Mouse (Mus musculus) liver, adult 2 months (tissue): ENCODE measurements at regions not wholly inside any gene's neighbourhood (a gene's known extent, or its start where the extent isn't known, plus 50 kb on each side); places are given as distances from the start of the nearest gene placed in this dataset.

Experiments
- DNase-seq: peaks from one replicate; pipeline ENCODE4 v3.0.0-alpha.2; 2011; ENCODE audit warnings: low read depth, low spot score; ENCODE audit errors: extremely low read depth
- H3K27ac ChIP-seq: fragments of 200-500 bp; replicated peaks from 2 replicates; pipeline ENCODE4 v1.5.1; 2012; ENCODE audit warnings: low read depth, mild to moderate bottlenecking, control low read depth, inconsistent platforms, low read length; ENCODE audit not compliant: insufficient read depth
- H3K27me3 ChIP-seq: fragments of 200-500 bp; 2 replicates; pipeline ENCODE4 v1.6.1; 2012; ENCODE audit warnings: mild to moderate bottlenecking, moderate library complexity, low read length, inconsistent platforms; ENCODE audit not compliant: control insufficient read depth, insufficient read depth
- H3K36me3 ChIP-seq: fragments of 200-500 bp; 2 replicates; pipeline ENCODE4 v1.6.1; 2012; ENCODE audit warnings: low read length, inconsistent platforms; ENCODE audit not compliant: control insufficient read depth, insufficient read depth
- H3K4me1 ChIP-seq: fragments of 200-500 bp; 2 replicates; pipeline ENCODE4 v1.6.1; 2011; ENCODE audit warnings: low read length; ENCODE audit not compliant: control insufficient read depth, insufficient read depth
- H3K4me3 ChIP-seq: fragments of 200-500 bp; 2 replicates; pipeline ENCODE4 v1.5.1; 2011; ENCODE audit warnings: low read depth, mild to moderate bottlenecking, control low read depth, low read length, moderate library complexity; ENCODE audit not compliant: insufficient read depth
- H3K79me2 ChIP-seq: fragments of 200-500 bp; 2 replicates; pipeline ENCODE4 v1.6.1; 2012; ENCODE audit warnings: inconsistent platforms, mild to moderate bottlenecking, low read length, moderate library complexity; ENCODE audit not compliant: control insufficient read depth, insufficient read depth
- H3K9ac ChIP-seq: fragments of 200-500 bp; 2 replicates; pipeline ENCODE4 v1.6.1; 2012; ENCODE audit warnings: low read depth, mild to moderate bottlenecking, control low read depth, inconsistent platforms, low read length
- CTCF ChIP-seq: fragments of 200-500 bp; IDR thresholded peaks from 2 replicates; pipeline ENCODE4 v1.5.1; 2011; ENCODE audit warnings: low read depth, low read length, control low read depth
- POLR2A ChIP-seq: fragments of 200-500 bp; IDR thresholded peaks from 2 replicates; pipeline ENCODE4 v1.6.1; 2011; ENCODE audit warnings: low read length, control low read depth; ENCODE audit not compliant: insufficient read depth; ENCODE audit errors: extremely low read depth
- WGBS: fragments of 180-500 bp; shearing (Covaris S2); methylation state at CpG from one replicate; pipeline ENCODE4 v1.1.7; 2018; 5-methylcytosine and 5-hydroxymethylcytosine counted together

- no peaks in the 10 kb centered on the region for H3K79me2 ChIP-seq
- no peak overlapping the region for H3K9ac ChIP-seq
- TF ChIP-seq POLR2A (no peak), CTCF (no peak)
- H3K4me3 ChIP-seq = no peak overlapping the region
- H3K27ac ChIP-seq = no peak overlapping the region
- H3K27me3 ChIP-seq = no peaks in the 10 kb centered on the region
- H3K4me1 ChIP-seq = no peaks in the 10 kb centered on the region
- 73% methylated on average over 11 of the region's 11 CpGs for WGBS
- DNase-seq = no peak
- no peaks in the 10 kb centered on the region for H3K36me3 ChIP-seq
These were observed 72.6 kb upstream of the Kif2a start for GRCm38 (mm10) chr13:107094487-107094886.

GRCm38 (mm10) chr13:107093683-107094082 lies 71.8 kb upstream of the Kif2a start:
- no peaks in the 10 kb centered on the region for H3K4me1 ChIP-seq

GRCm38 (mm10) chr13:107088198-107088597 lies 66.3 kb upstream of the Kif2a start:
- Histone ChIP-seq H3K36me3 (no peaks in the 10 kb centered on the region), H3K27ac (no peak overlapping the region), H3K79me2 (no peaks in the 10 kb centered on the region), H3K27me3 (no peaks in the 10 kb centered on the region), H3K4me1 (no peaks in the 10 kb centered on the region), H3K4me3 (no peak overlapping the region), H3K9ac (no peak overlapping the region)
- TF ChIP-seq POLR2A (no peak), CTCF (no peak)
- WGBS = 71% methylated on average over 1 of the region's 1 CpGs
- DNase-seq = no peak

More at GRCm38 (mm10) chr13:107093683-107094082, 71.8 kb upstream of the Kif2a start:
- Histone ChIP-seq H3K4me3 (no peak overlapping the region), H3K79me2 (no peaks in the 10 kb centered on the region), H3K36me3 (no peaks in the 10 kb centered on the region), H3K9ac (no peak overlapping the region), H3K27ac (no peak overlapping the region), H3K27me3 (no peaks in the 10 kb centered on the region)
- WGBS = 86% methylated on average over 2 of the region's 2 CpGs
- DNase-seq = no peak
- no peak for TF ChIP-seq CTCF
- TF ChIP-seq POLR2A = no peak

GRCm38 (mm10) chr13:107087355-107087754 lies 65.4 kb upstream of the Kif2a start:
- DNase-seq = no peak
- Histone ChIP-seq H3K4me1 (no peaks in the 10 kb centered on the region), H3K79me2 (no peaks in the 10 kb centered on the region), H3K36me3 (no peaks in the 10 kb centered on the region), H3K4me3 (no peak overlapping the region), H3K9ac (no peak overlapping the region), H3K27ac (no peak overlapping the region), H3K27me3 (no peaks in the 10 kb centered on the region)
- 74% methylated on average over 6 of the region's 6 CpGs for WGBS
- TF ChIP-seq CTCF (no peak), POLR2A (no peak)

- no peaks in the 10 kb centered on the region for H3K27me3 ChIP-seq
- H3K36me3 ChIP-seq = no peaks in the 10 kb centered on the region
- 89% methylated on average over 1 of the region's 1 CpGs for WGBS
- H3K27ac ChIP-seq = no peak overlapping the region
- DNase-seq = no peak
- H3K9ac ChIP-seq = no peak overlapping the region
- no peak overlapping the region for H3K4me3 ChIP-seq
- H3K79me2 ChIP-seq = no peaks in the 10 kb centered on the region
- 0 out of 2 replicates have a peak, but pooled peaks cover 3% of the 10 kb centered on the region for H3K4me1 ChIP-seq
- TF ChIP-seq POLR2A (no peak), CTCF (no peak)
These were observed 56.2 kb upstream of the Kif2a start for GRCm38 (mm10) chr13:107078085-107078484.

GRCm38 (mm10) chr13:107074917-107075316 lies 53.0 kb upstream of the Kif2a start:
- DNase-seq = no peak
- no peak overlapping the region for H3K27ac ChIP-seq
- no peaks in the 10 kb centered on the region for H3K79me2 ChIP-seq
- 93% methylated on average over 4 of the region's 4 CpGs for WGBS
- H3K36me3 ChIP-seq = no peaks in the 10 kb centered on the region
- no peak overlapping the region for H3K4me3 ChIP-seq
- H3K9ac ChIP-seq = no peak overlapping the region
- 0 out of 2 replicates have a peak, but pooled peaks cover 3% of the 10 kb centered on the region for H3K4me1 ChIP-seq
- TF ChIP-seq POLR2A (no peak), CTCF (no peak)
- no peaks in the 10 kb centered on the region for H3K27me3 ChIP-seq
